Mouse (Mus musculus) lung, embryonic 16.5 days (tissue): ENCODE results near the gene Herc1. TPM values are rescaled to one million over a fixed set of nuclear protein-coding genes. Genes with fewer than 3 reads are reported as not detected.

Experiments used
- ATAC-seq: fragments of 200-750 bp; cut with Nextera tagmentation; 2 replicates; pipeline ENCODE4 v1.8.0; 2017; ENCODE audit warnings: low read depth, mild to moderate bottlenecking, moderate library complexity
- H3K27ac ChIP-seq: fragments of 300-500 bp; sonication (generic); 2 replicates; pipeline ENCODE4 v1.5.1; 2014; ENCODE audit warnings: mild to moderate bottlenecking, control low read depth, low read length
- H3K27me3 ChIP-seq: fragments of 300-500 bp; sonication (generic); 2 replicates; pipeline ENCODE4 v1.6.1; 2014; ENCODE audit warnings: low read depth, low read length, mixed read lengths; ENCODE audit not compliant: control insufficient read depth, insufficient read depth
- H3K36me3 ChIP-seq: fragments of 300-500 bp; sonication (generic); 2 replicates; pipeline ENCODE4 v1.6.1; 2014; ENCODE audit warnings: low read length; ENCODE audit not compliant: control insufficient read depth, insufficient read depth
- H3K4me1 ChIP-seq: fragments of 300-500 bp; sonication (generic); replicated peaks from 2 replicates; pipeline ENCODE4 v1.6.1; 2014; ENCODE audit warnings: low read length, mixed read lengths; ENCODE audit not compliant: control insufficient read depth, insufficient read depth
- H3K4me2 ChIP-seq: fragments of 300-500 bp; sonication (generic); 2 replicates; pipeline ENCODE4 v1.6.1; 2014; ENCODE audit warnings: low read depth, low read length, control low read depth
- H3K4me3 ChIP-seq: fragments of 300-500 bp; sonication (generic); 2 replicates; pipeline ENCODE4 v1.5.1; 2014; ENCODE audit warnings: mild to moderate bottlenecking, low read length, control low read depth
- H3K9ac ChIP-seq: fragments of 300-500 bp; sonication (generic); 2 replicates; pipeline ENCODE4 v1.6.1; 2014; ENCODE audit warnings: low read length, control low read depth
- H3K9me3 ChIP-seq: fragments of 300-500 bp; sonication (generic); 2 replicates; pipeline ENCODE4 v1.6.1; 2016; ENCODE audit warnings: low read length; ENCODE audit not compliant: control insufficient read depth
- WGBS: fragments of 180-500 bp; shearing (Covaris S2); extraction: QIAGEN DNeasy Blood & Tissue Kit; methylation state at CpG from one replicate; pipeline ENCODE4 v1.1.7; 2014; 5-methylcytosine and 5-hydroxymethylcytosine counted together
- polyA plus RNA-seq: library from polyadenylated mRNA; unstranded; fragments of >200 nt; fragmentation: Nextera tagmentation; extraction: Ambion mirVana; gene quantifications from 2 replicates; pipeline ENCODE4 v1.2.1, GENCODE M21; 2015

Herc1 gene
- polyA plus RNA-seq, 1 experiment from 2014 or later, result 18.8 TPM

DNA sequence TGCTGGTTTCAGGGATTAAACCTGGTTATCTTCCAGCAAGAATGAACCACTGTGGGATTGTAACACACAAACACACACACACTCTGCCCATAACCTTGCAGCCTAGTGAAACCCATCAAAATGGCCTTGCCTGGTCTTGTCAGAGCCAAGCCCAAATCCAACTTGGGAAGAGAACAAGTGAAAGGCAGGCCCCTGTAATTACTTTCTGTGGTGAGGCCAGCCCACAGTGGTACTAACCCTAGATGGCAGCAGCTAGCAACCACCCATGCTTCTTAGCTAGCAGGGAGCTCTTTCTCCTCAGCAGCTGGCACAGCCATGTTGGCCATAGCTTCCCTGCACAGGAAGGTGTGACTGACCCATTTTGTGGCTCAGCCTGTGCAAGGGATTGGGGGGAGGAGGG is 162.9 kb downstream of the Herc1 start:
- H3K4me3 ChIP-seq, result no peak overlapping the region
- H3K9ac ChIP-seq, result peak overlapping the region; percentile 85; the same call in 1 of the 2 replicates

DNA sequence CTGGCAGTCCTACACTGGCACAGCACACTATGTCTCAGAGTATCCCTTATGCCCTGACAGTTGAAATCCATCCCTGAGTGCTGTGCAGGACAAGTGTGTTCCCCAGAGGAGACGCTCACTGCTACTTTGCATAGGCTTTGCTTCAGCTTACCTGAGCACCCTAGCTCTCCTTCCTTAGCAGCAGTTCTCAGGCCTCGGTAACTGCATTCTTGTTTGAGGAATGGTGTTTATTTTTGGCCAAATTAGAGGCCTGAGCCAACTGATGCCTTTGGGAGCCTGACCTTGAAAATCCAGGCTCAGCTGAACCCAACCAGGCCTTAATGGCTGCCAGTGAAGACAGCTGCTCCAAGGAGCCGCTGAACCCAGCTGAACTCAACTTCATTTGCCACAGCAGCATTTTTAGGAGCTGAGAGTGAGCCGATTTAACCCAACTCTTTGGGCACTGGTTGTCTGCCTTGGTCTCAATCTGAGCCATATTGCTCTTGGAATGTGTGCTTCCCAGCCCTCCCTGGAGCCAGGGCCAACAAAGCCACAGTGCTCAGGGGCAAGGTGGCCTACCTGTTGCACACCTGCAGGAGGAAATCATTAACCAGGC is 163.5 kb downstream of the Herc1 start:
- no peak for ATAC-seq
- Histone ChIP-seq H3K36me3 (peaks cover 28% of the 10 kb centered on the region), H3K4me1 (peaks cover 16% of the 10 kb centered on the region), H3K27ac (peak overlapping the region; percentile 73), H3K27me3 (no peaks in the 10 kb centered on the region), H3K9me3 (no peaks in the 10 kb centered on the region), H3K4me3 (no peak overlapping the region), H3K9ac (peak overlapping the region; percentile 22), H3K4me2 (peak overlapping the region; percentile 23; the same call in 1 of the 2 replicates)
- WGBS, result 64% methylated on average over 4 of the region's 4 CpGs

More for the DNA sequence above, 162.9 kb downstream of the Herc1 start:
- Histone ChIP-seq H3K27me3 (no peaks in the 10 kb centered on the region), H3K4me1 (peaks cover 16% of the 10 kb centered on the region), H3K9me3 (no peaks in the 10 kb centered on the region), H3K4me2 (no peak overlapping the region; the same call in 1 of the 2 replicates), H3K27ac (peak overlapping the region; percentile 98; the same call in 1 of the 2 replicates), H3K36me3 (peaks cover 29% of the 10 kb centered on the region)
- ATAC-seq, result no peak

DNA sequence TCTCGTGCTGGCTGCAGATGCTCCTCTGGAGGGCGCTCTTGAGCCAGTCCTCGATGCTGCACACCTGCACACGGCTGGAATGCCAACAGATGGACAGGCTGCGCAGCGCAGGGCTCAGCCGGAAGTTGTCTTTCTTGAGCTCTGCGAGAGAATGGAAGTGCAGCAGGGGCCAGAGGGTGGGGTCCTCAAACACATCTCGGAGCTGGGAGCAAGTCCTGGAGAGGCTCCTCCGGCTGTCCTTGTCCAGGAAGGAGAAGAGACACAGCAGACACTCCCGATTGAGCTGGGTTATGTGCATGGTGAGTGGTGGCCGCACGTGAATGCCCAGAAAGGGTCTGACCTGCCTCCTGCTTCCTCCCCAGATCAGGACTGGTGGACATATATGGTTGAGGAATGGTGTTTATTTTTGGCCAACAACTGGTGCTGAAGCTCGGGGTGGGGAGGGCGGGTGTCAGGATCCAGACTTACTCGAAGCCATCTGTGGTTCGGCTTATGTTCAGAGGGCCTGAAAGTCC is 164.1 kb downstream of the Herc1 start, which contains the start of gene Fbxl22:
Gene Fbxl22 (minus strand): TSS at position 338 of the 515 bp plus-strand sequence.
- Histone ChIP-seq H3K27me3 (no peaks in the 10 kb centered on the region), H3K4me3 (no peak within 1 kb of the TSS), H3K9ac (peak within 1 kb of the TSS; percentile 22), H3K4me1 (peaks cover 16% of the 10 kb centered on the region), H3K9me3 (no peaks in the 10 kb centered on the region), H3K36me3 (peaks cover 27% of the 10 kb centered on the region), H3K27ac (peak within 1 kb of the TSS; percentile 73), H3K4me2 (peak within 1 kb of the TSS; percentile 23; the same call in 1 of the 2 replicates)
- no peak for ATAC-seq
- 46% methylated on average over 17 of the region's 17 CpGs for WGBS

DNA sequence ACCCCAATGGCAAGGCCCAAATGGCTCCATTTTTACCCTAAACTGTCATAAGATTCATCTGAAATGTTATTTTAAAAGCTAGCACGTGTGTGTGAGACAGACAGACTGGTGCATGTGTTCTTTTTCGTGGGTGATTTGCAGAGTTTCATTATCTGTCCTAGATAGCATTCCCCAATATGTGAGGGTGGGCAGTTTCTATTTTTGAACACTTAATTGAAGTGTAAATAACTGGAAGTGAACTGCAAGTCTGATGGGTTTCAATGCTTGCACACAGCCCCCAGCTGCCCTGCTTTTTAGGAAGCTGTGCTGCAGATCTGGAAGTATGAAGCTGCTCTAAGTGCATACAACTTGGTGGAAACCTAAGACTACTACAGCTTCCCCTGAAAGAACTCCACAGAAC is 164.9 kb downstream of the Herc1 start:
- Histone ChIP-seq H3K4me3 (no peak overlapping the region), H3K9me3 (no peaks in the 10 kb centered on the region), H3K27ac (peak overlapping the region; percentile 73), H3K36me3 (peaks cover 31% of the 10 kb centered on the region), H3K4me1 (peaks cover 16% of the 10 kb centered on the region), H3K9ac (no peak overlapping the region; the same call in 1 of the 2 replicates), H3K27me3 (no peaks in the 10 kb centered on the region), H3K4me2 (no peak overlapping the region)
- 59% methylated on average over 2 of the region's 2 CpGs for WGBS
- no peak for ATAC-seq

- H3K27ac ChIP-seq, result no peak overlapping the region
- H3K4me1 ChIP-seq, result peaks cover 13% of the 10 kb centered on the region
- no peaks in the 10 kb centered on the region for H3K27me3 ChIP-seq
- ATAC-seq, result no peak
- no peaks in the 10 kb centered on the region for H3K9me3 ChIP-seq
- no peak overlapping the region for H3K4me3 ChIP-seq
- H3K36me3 ChIP-seq, result peaks cover 35% of the 10 kb centered on the region
- 88% methylated on average over 10 of the region's 10 CpGs for WGBS
- no peak overlapping the region for H3K4me2 ChIP-seq
- H3K9ac ChIP-seq, result no peak overlapping the region
Observed at GRCm38 (mm10) chr9:66515680-66516210, 165.5 kb downstream of the Herc1 start.

DNA sequence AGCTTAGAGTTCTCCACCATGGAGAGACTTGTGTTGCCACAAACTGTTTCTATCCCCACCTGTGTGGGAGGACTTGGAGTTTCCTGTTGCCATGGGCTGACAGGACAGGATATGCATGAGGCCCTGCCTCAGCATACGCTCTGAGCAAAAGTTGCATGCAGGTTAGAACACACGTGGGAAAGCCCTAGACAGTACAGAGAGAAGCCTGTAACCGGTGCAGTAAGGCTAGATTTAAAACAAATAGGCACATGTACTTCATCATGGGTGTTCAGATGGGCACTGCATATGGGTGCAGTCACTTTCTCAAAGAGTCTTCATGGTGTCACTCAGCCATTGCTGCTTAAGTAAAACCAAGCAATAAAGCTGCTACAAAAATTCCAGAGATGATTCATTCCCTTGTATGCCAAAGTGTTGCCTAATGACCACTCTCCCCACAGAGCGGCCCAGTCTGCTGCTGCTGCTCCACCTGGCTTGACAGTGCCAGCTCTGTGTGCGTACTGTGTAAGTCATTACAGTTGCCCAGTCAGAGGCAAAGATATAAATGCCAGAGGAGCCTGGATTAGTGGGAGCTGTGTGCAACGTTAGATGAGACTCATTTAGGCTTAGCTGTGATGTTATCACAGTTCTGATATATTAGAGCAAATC is 166.2 kb downstream of the Herc1 start:
- Histone ChIP-seq H3K4me1 (peaks cover 9% of the 10 kb centered on the region), H3K9me3 (no peaks in the 10 kb centered on the region), H3K36me3 (peaks cover 35% of the 10 kb centered on the region), H3K27me3 (no peaks in the 10 kb centered on the region), H3K4me3 (no peak overlapping the region), H3K4me2 (no peak overlapping the region), H3K27ac (no peak overlapping the region), H3K9ac (no peak overlapping the region)
- no peak for ATAC-seq
- 83% methylated on average over 6 of the region's 6 CpGs for WGBS

GRCm38 (mm10) chr9:66517746-66518145 is 167.5 kb downstream of the Herc1 start:
- WGBS, result 88% methylated on average over 10 of the region's 10 CpGs
- no peak overlapping the region for H3K27ac ChIP-seq
- no peak overlapping the region for H3K4me3 ChIP-seq
- peaks cover 35% of the 10 kb centered on the region for H3K36me3 ChIP-seq
- H3K4me1 ChIP-seq, result peaks cover 9% of the 10 kb centered on the region
- H3K9ac ChIP-seq, result no peak overlapping the region
- ATAC-seq, result no peak
- H3K9me3 ChIP-seq, result no peaks in the 10 kb centered on the region
- no peak overlapping the region for H3K4me2 ChIP-seq
- H3K27me3 ChIP-seq, result no peaks in the 10 kb centered on the region

DNA sequence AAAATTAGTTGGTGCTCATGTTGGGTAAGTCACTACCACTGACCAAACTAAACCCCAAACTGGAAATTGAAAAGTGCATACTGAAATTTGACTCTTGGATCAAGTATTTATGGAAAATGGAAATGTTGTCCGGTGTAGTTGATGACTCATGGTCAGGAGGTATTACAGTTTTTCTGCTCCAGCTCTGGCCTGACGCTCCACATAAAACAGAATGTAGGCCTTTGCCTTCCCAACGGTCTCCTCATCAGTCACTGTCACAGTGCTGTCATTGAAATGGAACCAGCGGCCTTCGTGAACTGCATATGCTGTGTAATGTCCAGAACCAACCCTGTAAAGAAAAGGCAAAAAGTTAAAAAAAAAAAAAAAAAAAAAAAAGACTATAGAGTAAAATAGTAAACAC is 168.0 kb downstream of the Herc1 start:
- H3K9me3 ChIP-seq, result no peaks in the 10 kb centered on the region
- H3K4me2 ChIP-seq, result no peak overlapping the region
- 81% methylated on average over 5 of the region's 5 CpGs for WGBS
- no peak overlapping the region for H3K9ac ChIP-seq
- H3K4me3 ChIP-seq, result no peak overlapping the region
- H3K27ac ChIP-seq, result no peak overlapping the region
- H3K27me3 ChIP-seq, result no peaks in the 10 kb centered on the region
- peaks cover 35% of the 10 kb centered on the region for H3K36me3 ChIP-seq
- no peak for ATAC-seq
- H3K4me1 ChIP-seq, result peaks cover 9% of the 10 kb centered on the region

- Histone ChIP-seq H3K9me3 (no peaks in the 10 kb centered on the region), H3K27me3 (no peaks in the 10 kb centered on the region), H3K4me3 (no peak overlapping the region), H3K9ac (no peak overlapping the region), H3K4me2 (no peak overlapping the region), H3K4me1 (peaks cover 6% of the 10 kb centered on the region), H3K36me3 (peaks cover 35% of the 10 kb centered on the region), H3K27ac (no peak overlapping the region)
- peak; percentile 26; the same call in 1 of the 2 replicates for ATAC-seq
- WGBS, result 61% methylated on average over 5 of the region's 5 CpGs
Observed at GRCm38 (mm10) chr9:66518901-66519300, 168.7 kb downstream of the Herc1 start.
